Mouse (Mus musculus) testis, postnatal 14 days (tissue): ENCODE results near the gene R3hdm4.

Experiments used
- DNase-seq: peaks from one replicate; pipeline ENCODE4 v3.0.0; 2021; ENCODE audit warnings: low spot score

The R3hdm4 gene

DNA sequence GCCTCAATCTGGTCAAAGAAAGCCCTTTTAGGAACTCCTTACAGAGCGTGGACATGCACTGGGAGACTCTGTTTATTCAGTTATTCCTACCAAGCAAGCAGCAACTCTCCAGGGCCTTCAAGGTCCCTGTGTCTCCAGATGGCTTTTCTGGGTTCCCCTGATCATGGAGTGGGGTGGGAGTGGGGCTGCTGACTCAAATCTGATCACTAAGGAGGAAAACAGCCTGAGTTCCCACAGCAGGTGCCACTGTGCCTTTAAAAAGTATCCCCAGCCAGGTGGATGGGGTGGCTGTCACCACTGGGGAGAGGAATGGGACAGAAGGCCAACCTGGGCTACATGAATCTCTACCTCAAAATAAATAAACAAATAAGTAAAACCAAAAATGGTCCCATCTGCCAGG, 22.0 kb upstream of the R3hdm4 start:
- no peak for DNase-seq

DNA sequence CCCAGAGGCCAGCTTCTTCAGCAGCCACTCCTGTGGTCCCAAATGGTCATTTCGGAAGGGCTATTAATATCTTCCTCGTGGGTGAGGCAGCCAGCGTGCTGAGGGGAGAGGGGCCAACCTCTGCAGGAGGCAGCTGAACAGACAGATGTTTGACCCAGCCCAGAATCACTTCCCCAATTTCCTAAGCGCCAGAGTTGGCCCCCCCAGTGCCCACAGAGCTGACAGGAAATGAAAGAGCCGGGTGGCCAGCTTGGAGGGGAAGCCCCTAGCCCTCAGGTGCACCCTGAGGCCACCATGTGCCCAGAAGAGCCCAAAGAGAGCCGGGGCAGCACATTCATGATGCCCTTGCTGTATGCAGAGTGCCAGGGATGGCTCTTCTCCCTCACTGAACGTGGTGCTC, 19.7 kb upstream of the R3hdm4 start:
- no peak for DNase-seq

DNA sequence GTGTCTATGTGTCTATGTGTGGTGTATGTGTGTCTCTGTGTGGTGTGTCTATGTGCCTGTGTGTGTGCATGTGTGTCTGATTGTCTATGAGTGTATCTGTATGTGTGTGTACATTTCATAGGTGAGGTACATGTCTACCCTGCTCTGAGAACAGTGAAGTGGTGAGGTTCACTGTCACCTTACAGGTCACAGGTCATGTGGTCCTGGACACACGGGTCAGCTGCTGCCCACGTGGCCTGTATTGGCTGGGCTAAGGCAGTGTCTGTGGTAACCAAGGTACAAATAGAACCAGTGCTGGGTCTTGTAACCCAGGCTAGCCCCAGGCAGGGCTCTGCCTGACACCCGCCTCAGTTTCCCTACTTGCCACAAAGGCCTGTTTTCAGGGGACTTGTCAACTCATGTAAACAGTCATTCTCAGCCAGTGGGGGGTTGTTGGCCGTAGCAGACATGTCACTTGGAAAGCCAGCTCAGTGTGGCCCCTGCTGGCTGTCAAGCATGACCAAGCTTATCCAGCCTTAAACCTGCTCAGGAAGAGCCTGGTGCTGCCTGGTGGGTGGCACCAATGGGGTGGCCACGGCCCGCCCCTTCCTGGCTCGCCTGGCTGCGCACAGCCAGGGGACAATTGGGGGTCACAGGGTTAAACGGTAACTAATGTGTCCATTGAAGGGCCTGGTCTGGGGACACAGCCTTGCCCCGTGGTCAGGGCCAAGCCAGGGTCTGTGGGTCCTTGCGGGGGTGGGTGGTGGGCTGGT, 16.9 kb upstream of the R3hdm4 start:
- DNase-seq = no peak

DNA sequence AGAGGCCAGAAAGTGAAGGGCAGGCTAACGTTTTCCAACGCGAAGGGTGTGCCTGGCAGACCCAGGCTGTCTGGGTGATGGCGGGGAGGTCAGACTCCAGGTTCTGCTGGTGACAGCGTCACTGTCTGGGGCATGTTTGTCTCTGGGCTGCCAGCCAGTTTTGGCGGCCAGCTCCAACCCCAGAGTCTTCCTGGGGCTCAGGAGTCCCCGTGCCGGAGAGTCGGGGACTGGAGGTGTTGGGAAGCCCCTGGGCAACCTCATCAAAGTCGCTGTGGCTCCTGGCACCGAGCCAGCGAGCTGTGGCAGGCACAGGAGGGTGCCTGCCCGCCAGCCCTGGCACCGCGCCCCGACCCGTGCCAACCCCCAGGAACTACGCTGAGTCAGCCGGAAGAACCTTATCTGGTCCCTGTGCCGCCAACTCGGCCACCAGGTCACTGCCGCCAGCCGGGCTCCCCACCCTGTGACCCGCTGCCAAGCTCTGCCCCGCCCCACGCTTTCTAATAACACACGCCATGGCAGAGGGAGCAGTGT, 16.0 kb upstream of the R3hdm4 start:
- DNase-seq = peak; percentile 57

DNA sequence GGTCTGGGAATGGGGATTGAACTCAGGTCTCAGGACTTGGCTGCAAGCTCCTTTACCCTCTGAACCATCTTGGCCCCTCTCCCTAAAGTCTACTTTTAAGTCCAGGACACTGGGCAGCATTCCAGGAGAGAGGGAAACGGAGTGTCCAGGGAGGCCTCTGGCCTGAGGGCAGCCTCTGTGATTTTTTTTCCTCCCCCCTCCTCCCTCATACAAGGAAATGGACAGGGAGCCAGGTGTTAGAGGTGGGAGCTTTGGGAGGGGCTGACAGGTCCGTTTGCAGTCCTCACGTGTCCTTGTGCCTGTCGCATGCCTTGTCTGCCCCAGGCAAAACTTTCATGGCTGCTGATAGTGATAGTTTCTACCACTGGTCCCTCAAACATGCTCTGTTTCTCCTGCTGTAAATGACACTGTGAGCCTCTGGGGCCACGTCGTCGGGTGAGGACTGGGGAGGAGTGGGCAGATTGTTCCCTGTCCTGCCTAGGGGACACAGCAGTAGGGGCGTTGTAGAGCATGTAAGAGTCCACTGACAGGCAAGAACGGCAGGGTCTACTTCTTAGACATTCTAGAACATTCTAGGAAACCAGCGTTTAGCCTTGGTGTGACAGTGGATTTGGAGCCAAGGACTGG, 15.4 kb upstream of the R3hdm4 start:
- DNase-seq = no peak

DNA sequence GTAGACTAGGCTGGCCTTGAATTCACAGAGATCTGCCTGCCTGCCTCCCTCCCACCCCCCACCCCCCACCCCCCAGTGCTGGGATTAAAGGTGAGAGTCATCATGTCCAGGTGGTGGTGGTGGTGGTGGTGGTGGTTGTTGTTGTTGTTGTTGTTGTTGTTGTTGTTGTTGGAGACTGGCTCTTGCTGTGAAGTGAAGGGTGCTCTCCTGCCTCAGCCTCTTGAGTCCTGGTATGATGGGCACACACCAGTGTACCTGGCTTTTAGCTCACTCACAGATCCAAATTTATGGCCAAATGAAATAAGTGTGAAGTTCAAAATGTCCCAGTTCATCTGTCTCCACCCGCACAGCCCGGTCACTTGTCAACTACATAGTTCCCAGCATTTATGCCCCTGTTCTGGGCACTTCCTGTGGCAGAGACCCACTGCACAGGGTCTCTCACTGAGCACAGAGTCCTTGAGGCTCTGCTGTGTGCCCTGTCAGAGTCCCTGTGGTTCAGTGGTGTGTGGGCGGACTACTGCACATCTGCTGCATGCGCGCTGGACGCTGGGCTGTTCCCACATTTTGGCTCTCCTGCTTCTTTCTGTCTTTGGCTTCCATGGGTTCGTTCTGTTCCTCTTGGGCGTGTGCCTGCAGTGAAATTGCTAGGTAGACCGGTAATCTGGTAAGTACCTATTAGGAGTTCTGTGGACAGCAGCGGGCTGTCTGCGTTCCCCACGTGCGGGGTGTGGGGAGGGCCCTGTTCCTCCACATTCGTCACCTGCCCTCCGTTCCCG, 14.0 kb upstream of the R3hdm4 start:
- no peak for DNase-seq

DNA sequence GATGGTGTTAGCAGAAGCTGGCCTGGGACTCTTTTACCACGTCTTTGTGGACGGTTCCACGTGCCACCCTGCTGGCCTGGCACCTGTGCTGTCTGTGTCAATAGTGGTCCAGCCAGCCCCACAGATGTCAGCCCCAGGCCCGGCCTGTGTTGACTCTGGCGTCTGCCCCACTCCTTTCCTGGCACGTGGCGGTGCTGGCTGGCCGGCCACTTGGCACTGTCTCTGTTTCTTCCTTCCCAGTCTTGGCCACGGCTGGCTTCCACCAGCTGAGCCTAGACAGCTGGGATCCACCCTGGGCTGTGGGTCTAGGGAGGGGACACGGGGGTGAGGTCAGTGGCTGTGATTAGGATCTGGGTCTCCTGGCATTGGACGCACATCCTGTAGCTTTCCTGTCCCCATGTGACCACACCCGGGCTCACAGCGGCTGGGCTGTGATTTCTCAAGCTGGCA, 13.3 kb upstream of the R3hdm4 start:
- DNase-seq = peak; percentile 59

DNA sequence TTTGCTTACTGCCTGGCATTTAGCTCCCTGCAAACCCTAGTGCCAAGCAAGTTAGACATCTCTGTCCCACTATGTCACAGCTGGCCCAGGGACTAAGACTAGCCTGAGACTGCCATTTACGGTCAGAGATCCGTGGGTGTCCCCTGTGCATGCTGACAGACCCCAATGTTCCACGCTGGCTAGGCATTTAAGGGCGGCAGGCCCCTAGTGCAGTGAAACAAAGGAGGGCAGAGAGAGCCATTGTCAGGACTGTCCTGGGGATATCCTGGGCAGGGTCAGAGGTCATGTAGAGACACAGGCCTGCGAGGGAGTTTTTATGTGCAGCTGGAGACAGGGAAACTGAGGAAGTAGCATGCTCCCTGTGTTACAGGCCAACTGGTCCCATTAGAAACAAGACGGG, 12.9 kb upstream of the R3hdm4 start:
- DNase-seq = no peak

DNA sequence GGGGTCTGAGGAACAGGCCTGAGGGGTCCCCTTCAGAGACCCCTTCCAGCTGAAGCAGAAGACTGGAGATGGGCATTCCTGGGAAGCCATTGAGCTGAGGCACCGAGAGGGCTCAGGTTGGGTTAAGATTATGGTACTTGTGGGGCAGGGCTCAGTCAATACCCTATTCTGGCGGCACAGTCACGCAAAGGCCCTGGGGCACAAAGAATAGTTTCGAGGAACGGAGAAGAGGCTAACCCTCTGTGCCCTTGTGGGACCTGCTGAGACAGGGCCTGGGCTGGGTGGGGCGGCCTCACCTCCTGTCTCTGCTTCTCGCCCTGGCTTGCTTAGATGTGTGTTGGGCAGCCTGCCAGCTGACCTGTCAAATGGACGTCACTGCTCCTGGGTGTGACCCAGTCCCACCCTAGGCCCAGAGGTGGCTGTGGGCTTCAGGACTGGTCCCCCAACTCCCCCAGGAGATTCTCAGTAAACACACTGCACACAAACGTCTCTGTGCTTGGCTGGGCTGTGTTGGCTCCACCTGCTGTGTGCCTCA, 12.2 kb upstream of the R3hdm4 start:
- no peak for DNase-seq

DNA sequence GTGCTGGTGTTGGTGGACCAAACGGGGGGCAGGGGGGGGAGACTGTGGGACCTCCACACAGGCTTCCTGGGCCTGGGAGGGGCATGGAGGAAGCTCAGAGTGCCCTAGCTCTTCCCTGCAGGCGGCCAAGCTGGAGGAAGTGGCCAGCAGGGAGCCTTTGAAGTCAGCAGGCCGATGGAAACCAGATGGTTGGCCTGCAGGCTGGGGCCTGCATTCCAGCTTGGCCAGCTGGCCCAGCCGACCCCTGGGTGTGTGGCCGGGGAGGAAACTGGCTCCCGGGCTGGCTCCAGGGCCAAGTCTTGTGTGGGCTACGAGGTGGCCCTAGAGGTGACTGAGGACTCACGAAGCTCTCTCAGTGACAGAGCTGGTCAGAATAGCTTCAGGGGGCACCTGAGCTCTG, 11.7 kb upstream of the R3hdm4 start:
- DNase-seq = peak; percentile 57

DNA sequence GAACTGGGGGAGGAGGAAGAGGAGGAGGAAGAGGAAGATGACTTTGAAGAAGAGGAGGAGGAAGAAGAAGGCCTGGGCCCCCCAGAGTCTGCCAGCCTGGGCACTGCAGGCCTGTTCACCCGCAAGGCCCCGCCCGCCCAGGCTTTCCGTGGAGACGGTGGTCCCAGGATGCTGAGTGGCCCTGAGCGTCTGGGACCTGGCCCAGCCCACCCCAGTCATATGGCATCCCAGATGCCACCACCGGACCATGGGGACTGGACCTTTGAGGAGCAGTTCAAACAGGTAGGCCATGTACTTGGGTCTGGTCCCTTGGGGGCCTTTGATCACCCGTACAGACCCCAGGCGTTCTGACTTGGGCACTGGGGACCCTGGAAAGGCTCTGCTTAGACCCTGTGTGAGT, 10.8 kb upstream of the R3hdm4 start:
- no peak for DNase-seq

DNA sequence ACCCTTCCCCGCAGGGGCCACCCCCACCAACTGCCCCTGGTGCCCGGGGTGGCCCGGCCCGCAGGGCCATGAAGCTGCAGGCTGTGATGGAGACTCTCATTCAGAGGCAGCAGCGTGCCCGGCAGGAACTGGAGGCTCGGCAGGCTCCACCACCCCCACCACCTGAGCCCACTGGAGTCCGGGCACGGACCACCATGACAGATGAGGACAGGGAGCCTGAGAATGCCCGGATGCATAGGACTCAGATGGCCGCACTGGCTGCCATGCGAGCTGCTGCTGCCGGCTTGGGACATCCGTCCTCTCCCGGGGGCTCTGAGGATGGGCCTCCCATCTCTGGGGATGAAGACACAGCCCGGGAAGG, 9.8 kb upstream of the R3hdm4 start:
- no peak for DNase-seq

DNA sequence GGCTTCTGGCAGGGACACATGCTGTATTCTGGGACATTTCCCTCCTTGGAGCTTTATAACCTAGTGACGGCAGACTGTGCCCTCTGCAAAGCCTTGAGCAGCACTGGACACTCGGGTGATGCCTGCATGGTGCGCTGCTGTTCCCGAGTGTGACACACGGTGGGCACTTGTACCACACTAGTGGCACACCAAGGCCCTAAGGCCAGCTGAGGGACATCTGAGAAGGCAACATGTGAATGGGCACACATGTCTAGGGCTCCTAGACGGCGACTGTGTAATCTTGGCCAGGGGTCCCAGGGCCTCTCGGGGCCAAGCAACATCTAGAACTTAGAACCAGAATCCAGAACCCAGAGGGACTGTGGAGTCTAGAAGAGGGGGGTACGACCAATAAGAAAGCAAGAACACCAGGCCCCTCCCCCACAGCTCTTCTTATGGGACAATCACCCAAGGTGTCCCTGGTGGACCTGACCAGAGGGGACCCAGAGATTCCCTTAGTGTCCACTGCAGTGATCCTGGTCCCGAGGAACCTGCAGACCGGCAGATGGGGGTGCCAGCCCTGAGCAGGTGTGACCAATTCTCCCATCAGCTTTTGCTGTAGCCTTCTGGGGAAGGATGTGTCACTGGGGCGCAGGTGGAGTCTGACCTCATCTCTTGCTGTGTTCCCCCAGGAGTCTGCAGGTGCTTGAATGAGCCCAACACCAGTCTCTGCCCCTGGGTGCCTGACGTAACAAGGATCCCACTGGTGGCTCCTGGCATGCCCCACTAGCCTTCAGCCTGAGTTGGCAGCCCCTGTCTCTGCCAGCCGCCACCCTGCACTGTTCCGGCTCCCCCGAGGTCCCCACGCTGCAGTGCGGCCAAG, 9.2 kb upstream of the R3hdm4 start:
- no peak for DNase-seq

DNA sequence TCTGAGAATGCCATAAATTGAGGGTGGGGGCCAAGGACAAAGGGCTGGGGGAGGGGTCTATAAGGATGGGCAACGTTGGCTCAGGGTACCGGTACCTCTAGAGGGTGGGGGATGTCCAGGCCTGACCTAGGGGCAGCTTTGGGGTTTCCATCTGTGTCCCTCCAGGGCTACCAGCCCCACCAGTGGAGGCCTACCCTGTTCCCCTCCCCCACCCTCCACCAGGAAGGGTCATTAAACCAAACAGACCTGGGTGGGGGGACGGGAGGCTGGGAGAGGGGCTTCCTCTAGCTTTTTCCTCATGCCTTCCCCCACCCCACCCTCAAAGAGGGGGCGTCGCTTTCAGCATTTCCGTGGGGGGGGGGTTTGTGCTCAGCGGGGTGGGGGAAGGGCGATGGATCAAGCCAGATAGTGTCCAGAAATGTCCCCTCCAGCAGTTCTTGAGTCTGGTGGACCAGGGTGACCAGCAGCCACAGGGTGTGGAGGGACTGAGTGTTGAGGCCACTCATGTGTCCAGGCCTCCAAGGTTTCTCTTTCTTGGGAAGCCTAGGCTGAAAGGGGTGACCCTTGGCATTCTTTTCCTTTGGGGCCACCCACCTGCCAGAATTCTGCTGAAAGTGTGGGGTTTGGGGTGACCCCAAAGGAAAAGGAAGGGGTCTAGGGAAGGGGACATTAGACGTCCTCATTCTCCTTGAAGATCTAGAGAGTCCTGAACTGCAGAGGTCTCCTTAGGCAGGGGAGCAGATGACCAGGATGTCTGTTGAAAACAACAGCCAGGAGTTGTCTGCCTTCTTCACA, 8.1 kb upstream of the R3hdm4 start:
- DNase-seq = no peak

DNA sequence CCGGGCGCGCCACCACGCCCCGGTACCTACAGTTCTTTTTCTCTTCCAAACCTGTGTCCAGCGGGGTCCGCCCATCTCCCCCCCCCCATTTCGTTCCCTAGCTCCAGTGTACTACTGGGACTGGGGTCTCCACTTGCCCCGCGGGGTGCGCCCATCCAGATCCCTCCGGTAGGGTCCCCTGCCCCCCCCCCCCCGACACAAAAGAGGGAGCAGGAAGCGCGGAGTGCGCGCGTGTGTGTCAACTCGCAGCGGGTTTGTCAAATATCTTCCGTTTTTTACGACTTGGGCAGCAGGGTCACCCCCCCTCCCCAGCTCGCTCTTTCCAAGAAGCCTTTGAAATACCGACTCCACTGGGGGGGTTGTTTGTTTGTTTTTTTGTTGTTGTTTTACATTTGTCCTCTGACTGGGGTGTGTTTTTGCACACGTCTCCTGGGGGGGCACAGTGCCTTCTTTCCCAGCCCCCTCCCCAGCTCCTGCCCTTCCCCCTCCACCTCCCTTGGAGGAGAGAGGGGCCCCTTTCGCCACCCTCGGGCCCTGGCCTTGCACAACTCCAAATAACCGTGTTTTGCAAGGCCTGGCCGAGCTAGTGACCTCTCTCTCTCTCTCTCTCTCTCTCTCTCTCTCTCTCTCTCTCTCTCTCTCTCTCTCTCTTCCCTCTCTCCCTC, 7.2 kb upstream of the R3hdm4 start:
- no peak for DNase-seq

DNA sequence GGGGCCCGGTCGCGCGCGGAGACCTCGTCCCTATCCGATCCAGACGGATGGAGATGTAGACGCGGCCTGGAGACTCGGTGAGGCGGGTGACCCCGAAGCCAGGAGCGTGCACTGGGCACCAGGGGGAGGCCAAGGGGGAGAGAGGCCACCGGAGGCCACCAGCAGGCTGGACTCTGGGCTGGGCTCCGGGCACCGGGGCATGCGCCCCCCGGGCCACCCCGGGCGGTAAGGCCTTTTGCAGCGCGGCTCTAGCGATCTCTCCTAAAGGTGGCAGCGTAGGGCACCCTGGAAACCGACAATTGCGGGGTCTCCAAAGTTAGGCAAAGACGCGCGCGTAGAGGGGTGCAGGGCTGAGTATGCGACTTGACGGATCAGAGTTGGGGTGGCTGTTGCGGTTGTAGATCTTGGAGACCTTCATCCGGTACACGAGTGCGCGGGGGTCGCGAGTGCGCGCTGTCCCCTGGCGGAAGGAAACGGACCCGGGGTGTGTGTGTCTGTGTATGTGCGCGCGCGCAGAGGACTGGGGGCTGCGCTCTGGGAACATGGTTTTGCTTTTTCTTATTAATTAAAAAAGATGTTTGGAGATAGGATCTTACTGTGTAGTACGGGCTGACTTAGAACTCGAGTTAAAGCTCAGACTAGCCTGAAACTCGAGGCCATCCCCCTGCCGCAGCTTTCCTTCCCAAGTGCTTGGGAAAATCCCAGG, 6.5 kb upstream of the R3hdm4 start:
- DNase-seq = no peak

DNA sequence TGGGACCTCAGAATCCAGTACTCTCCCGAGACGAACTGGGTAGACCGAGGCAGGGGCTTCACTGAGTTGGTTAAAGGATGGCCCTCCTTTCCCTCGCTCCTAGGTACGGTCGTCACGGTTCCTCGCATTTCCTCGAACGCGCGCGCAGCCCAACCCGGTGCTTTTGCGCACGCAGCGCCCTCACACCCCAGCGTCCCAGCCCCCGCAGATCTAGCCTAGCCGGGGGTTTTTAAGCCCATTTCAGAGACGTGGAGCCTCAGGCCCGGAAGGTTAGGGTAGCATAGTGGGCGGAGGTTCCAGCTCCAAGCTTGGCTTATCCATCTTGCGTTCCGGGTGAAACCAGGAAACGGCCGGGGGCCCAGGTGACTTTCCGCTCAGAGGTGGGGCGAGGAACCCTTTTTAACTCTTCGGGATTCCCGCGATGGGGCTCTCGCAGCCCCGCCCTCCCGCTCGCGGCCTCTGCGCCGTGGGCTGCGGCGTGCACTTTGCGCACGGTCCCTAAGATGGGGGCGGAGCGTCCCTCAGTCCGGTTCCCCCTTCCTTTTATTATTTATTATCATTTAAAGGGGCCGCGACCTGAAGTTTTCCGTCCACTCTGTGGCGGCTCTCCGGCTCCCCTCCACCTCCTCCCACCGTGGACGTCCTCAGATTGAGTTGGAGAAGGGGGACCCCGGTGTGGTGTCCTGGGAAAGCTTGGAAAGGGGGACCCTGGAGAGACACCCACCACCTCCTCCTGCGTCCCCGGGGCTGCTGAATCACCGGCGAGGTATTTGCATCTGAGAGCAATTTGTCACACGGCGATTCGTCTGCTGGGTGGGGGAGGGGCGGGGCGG, 5.7 kb upstream of the R3hdm4 start, which contains the start of gene Arid3a:
Gene Arid3a, plus strand, starts transcription at position 553 of the 833 bp plus-strand sequence.
- DNase-seq = peak; percentile 89

DNA sequence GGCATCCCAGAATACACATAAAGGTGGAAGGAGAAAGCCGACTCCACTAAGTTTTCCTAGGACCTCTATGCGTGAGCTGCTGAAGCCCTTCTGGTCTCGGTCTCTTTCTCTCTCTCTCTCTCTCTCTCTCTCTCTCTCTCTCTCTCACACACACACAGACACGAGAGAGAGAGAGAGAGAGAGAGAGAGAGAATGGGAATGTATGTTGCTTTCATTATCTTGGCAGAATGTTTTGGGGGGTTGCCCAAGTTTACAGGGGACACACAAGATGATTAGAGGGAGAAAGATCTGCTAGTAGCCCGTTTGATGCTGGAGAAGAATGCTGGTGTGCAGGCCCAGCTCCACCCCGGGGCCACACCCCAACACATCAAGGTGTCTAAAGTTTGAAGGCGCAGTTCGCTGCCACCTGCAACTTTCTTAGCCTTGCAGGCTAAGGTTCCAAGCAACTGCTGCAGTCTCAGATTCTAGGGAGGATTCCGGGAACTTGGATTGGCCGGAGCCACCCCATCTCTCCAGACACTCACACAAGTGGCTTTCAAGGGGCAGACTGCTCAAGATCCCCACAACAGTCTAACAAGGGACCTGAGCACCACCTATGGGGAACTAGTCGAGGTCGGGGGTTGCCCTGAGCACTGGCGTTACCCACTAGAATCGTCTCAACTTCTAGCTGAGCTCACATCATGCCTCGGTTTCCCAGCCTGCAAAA, 4.9 kb upstream of the R3hdm4 start:
- no peak for DNase-seq
